Mouse (Mus musculus) granulocyte monocyte progenitor cell, adult 5-6 weeks (primary cell): ENCODE data around the gene Rabepk. TPM values are rescaled to one million over a fixed set of nuclear protein-coding genes. Genes with fewer than 3 reads are reported as not detected.
"Not testable (repeated sequence)": the region's sequence is repeated elsewhere in the genome, so short reads cannot be mapped to it uniquely, and the experiment has no call there.

Source experiments
- ATAC-seq: replicated peaks from 2 replicates; pipeline ENCODE4 v1.8.0; 2016; ENCODE audit warnings: mild to moderate bottlenecking, moderate TSS enrichment, inconsistent platforms; ENCODE audit not compliant: poor library complexity, severe bottlenecking
- total RNA-seq, 2 experiments: library from RNA; stranded (forward) in 1 of 2; stranded (reverse) in 1 of 2; fragments of 200-712, 200-1000 nt in 1 of 2; fragments of >200 nt in 1 of 2; fragmentation: Nextera tagmentation in 1 of 2; gene quantifications; 2 replicates each; pipeline ENCODE4 v1.2.3; 2014 to 2017

The Rabepk gene
- 31.3 and 33.6 TPM in 2 replicates for total RNA-seq (2014; fragmentation: Nextera tagmentation)
- 38.0 and 49.0 TPM in 2 replicates for total RNA-seq (2017)

GRCm38 (mm10) chr2:34799357-34800256 lies at the start of gene Rabepk:
Rabepk (minus strand) TSS chr2:34799912.
- peak; percentile 70 for ATAC-seq

- ATAC-seq = no peak
Observed at GRCm38 (mm10) chr2:34847702-34848101, 48.0 kb upstream of the Rabepk start.

GRCm38 (mm10) chr2:34843211-34843939 lies 43.7 kb upstream of the Rabepk start:
- no peak for ATAC-seq

- no peak for ATAC-seq
Observed at GRCm38 (mm10) chr2:34841706-34842105, 42.0 kb upstream of the Rabepk start.

- ATAC-seq = not testable (repeated sequence)
Observed at GRCm38 (mm10) chr2:34840143-34840542, 40.4 kb upstream of the Rabepk start.

- no peak for ATAC-seq
Observed at GRCm38 (mm10) chr2:34835669-34836068, 36.0 kb upstream of the Rabepk start.

- no peak for ATAC-seq
Observed at GRCm38 (mm10) chr2:34833624-34834023, 33.9 kb upstream of the Rabepk start.

GRCm38 (mm10) chr2:34832766-34833457 lies 33.2 kb upstream of the Rabepk start, which contains the start of gene Gm34653:
Gm34653 (plus strand) TSS chr2:34833007.
- ATAC-seq = not testable (repeated sequence)

GRCm38 (mm10) chr2:34830066-34830465 lies 30.4 kb upstream of the Rabepk start:
- ATAC-seq = not testable (repeated sequence)

GRCm38 (mm10) chr2:34828026-34828425 lies 28.3 kb upstream of the Rabepk start:
- peak; percentile 91 for ATAC-seq

- ATAC-seq = no peak
Observed at GRCm38 (mm10) chr2:34827591-34827990, 27.9 kb upstream of the Rabepk start.

GRCm38 (mm10) chr2:34826460-34827231 lies 26.9 kb upstream of the Rabepk start:
- ATAC-seq = peak; percentile 5; the same call in 1 of the 2 replicates

- peak; percentile 90 for ATAC-seq
Observed at GRCm38 (mm10) chr2:34825827-34826459, 26.2 kb upstream of the Rabepk start, which contains the start of gene Fbxw2. Fbxw2 (minus strand) TSS chr2:34826311.

GRCm38 (mm10) chr2:34818492-34818891 lies 18.8 kb upstream of the Rabepk start:
- ATAC-seq = no peak

GRCm38 (mm10) chr2:34815893-34816292 lies 16.2 kb upstream of the Rabepk start:
- not testable (repeated sequence) for ATAC-seq

- ATAC-seq = no peak
Observed at GRCm38 (mm10) chr2:34812706-34813105, 13.0 kb upstream of the Rabepk start.

GRCm38 (mm10) chr2:34810775-34811174 lies 11.1 kb upstream of the Rabepk start:
- no peak for ATAC-seq

- ATAC-seq = no peak
Observed at GRCm38 (mm10) chr2:34809568-34809967, 9.9 kb upstream of the Rabepk start.

- no peak for ATAC-seq
Observed at GRCm38 (mm10) chr2:34808057-34808456, 8.3 kb upstream of the Rabepk start.
